Mouse (Mus musculus) thymus, postnatal 0 days (tissue): ENCODE results near the gene Dpm2. TPM values are rescaled to one million over a fixed set of nuclear protein-coding genes. Genes with fewer than 3 reads are reported as not detected.
A peak's percentile ranks its signal among the peaks of the same experiment; 100 is the strongest.

Source experiments
- DNase-seq: peaks from one replicate; pipeline ENCODE4 v3.0.0-alpha.2; 2015; ENCODE audit warnings: low spot score
- polyA plus RNA-seq: library from polyadenylated mRNA; unstranded; fragments of >200 nt; fragmentation: Nextera tagmentation; extraction: Ambion mirVana; gene quantifications from 2 replicates; pipeline ENCODE4 v1.2.1, GENCODE M21; 2015

The Dpm2 gene
- polyA plus RNA-seq, 1 experiment from 2014 or later, result 126 TPM

- DNase-seq, result no peak
Observed at GRCm38 (mm10) chr2:32546951-32547350, 23.7 kb upstream of the Dpm2 start.

GRCm38 (mm10) chr2:32547380-32547779, 23.3 kb upstream of the Dpm2 start:
- no peak for DNase-seq

GRCm38 (mm10) chr2:32547964-32548739, 22.5 kb upstream of the Dpm2 start:
- DNase-seq, result no peak

- DNase-seq, result no peak
Observed at GRCm38 (mm10) chr2:32549171-32549570, 21.5 kb upstream of the Dpm2 start.

GRCm38 (mm10) chr2:32549764-32550163, 20.9 kb upstream of the Dpm2 start:
- DNase-seq, result no peak

- no peak for DNase-seq
Observed at GRCm38 (mm10) chr2:32551236-32551635, 19.4 kb upstream of the Dpm2 start.

GRCm38 (mm10) chr2:32553592-32554148, 17.0 kb upstream of the Dpm2 start:
- peak; percentile 48 for DNase-seq

- no peak for DNase-seq
Observed at GRCm38 (mm10) chr2:32555484-32555883, 15.2 kb upstream of the Dpm2 start.

GRCm38 (mm10) chr2:32556019-32556418, 14.6 kb upstream of the Dpm2 start:
- DNase-seq, result peak; percentile 55

GRCm38 (mm10) chr2:32559570-32559969, 11.1 kb upstream of the Dpm2 start:
- no peak for DNase-seq

GRCm38 (mm10) chr2:32566536-32567063, 4.1 kb upstream of the Dpm2 start:
- DNase-seq, result peak; percentile 78

GRCm38 (mm10) chr2:32568149-32568548, 2.5 kb upstream of the Dpm2 start:
- DNase-seq, result no peak

GRCm38 (mm10) chr2:32568941-32569340, 1.7 kb upstream of the Dpm2 start:
- DNase-seq, result no peak

- no peak for DNase-seq
Observed at GRCm38 (mm10) chr2:32572196-32572595, 1.5 kb downstream of the Dpm2 start.

- DNase-seq, result no peak
Observed at GRCm38 (mm10) chr2:32574497-32574896, 3.8 kb downstream of the Dpm2 start, which contains the start of gene Pip5kl1. Gene Pip5kl1, plus strand, starts transcription at chr2:32574797.

- DNase-seq, result peak; percentile 73
Observed at GRCm38 (mm10) chr2:32574901-32575585, 4.4 kb downstream of the Dpm2 start.

- peak; percentile 76 for DNase-seq
Observed at GRCm38 (mm10) chr2:32575586-32576160, 5.0 kb downstream of the Dpm2 start, which contains the start of gene 9430097D07Rik. Gene 9430097D07Rik, minus strand, starts transcription at chr2:32575684.

- no peak for DNase-seq
Observed at GRCm38 (mm10) chr2:32576532-32576931, 5.9 kb downstream of the Dpm2 start.

GRCm38 (mm10) chr2:32578146-32579046, 7.7 kb downstream of the Dpm2 start:
- no peak for DNase-seq

GRCm38 (mm10) chr2:32581450-32582095, 10.9 kb downstream of the Dpm2 start:
- no peak for DNase-seq
